Mouse (Mus musculus) Muller cell, postnatal 12 days (primary cell): ENCODE measurements around the gene Cep295.
A peak's percentile ranks its signal among the peaks of the same experiment; 100 is the strongest.
"Not testable (repeated sequence)": the region's sequence is repeated elsewhere in the genome, so short reads cannot be mapped to it uniquely, and the experiment has no call there.

ENCODE experiments used
- DNase-seq: peaks from one replicate; pipeline ENCODE4 v3.0.0-alpha.2; 2015; ENCODE audit errors: inconsistent ontology term

Cep295 gene

DNA sequence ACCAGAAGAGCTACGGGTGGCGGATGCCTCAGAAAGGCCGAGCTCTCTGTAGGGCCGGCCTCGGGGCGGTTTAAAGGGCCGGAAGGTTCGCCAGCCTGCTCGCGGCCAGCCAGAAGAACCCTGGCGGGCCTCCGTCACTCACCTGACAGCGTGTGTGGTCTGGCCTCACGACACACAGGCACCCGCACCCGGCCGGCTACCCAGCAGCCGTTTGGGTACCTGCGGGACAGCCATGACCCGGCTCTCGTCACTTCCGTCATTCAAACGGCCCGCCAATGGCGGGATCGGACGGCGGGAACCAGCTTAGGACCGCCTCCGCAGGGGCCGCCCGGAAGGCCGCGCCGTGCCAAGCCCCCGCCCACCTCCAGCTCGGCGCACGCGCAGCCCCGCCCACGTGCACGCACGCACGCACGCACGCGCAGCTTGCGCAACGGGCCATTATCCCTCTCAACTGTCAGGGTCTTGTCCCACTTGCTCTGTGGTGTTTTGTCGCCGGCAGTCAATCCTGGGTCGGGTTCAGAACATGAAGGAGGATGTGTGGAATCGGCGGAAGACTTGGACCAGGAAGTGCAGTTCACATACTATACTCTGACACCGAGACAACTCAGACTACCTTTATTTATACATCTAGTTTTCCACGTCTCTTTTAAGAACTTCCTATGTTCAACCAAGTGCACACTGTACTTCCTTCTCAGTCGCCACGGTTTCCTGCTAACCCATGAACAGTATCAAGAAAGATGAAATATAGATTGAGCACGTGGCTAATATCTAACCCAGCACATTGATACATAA is at the start of gene Cep295:
Gene Cep295 (minus strand): TSS at position 305 of the 792 bp plus-strand sequence.
- DNase-seq = peak; percentile 96

- no peak for DNase-seq
These were observed 40.0 kb upstream of the Cep295 start for GRCm38 (mm10) chr9:15397591-15397990.

DNA sequence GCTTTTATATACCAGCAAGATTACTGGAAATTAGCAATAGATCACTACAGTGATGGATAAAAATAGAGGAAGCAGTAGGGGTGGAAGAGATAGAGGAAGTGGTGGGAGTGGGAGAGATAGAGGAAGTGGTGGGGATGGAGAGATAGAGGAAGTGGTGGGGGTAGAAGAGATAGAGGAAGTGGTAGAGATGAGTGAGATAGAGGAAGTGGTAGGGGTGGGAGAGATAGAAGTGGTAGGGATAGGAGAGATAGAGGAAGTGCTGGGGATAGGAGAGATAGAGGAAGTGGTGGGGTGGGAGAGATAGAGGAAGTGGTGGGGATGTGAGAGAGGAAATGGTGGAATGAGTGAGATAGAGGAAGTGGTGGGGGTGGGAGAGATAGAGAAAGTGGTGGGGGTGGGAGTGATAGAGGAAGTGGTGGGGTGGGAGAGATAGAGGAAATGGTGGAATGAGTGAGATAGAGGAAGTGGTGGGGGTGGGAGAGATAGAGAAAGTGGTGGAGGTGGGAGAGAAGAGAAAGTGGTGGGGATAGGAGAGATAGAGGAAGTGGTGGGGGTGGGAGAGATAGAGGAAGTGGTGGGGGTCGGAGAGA is 37.9 kb upstream of the Cep295 start:
- no peak for DNase-seq

DNA sequence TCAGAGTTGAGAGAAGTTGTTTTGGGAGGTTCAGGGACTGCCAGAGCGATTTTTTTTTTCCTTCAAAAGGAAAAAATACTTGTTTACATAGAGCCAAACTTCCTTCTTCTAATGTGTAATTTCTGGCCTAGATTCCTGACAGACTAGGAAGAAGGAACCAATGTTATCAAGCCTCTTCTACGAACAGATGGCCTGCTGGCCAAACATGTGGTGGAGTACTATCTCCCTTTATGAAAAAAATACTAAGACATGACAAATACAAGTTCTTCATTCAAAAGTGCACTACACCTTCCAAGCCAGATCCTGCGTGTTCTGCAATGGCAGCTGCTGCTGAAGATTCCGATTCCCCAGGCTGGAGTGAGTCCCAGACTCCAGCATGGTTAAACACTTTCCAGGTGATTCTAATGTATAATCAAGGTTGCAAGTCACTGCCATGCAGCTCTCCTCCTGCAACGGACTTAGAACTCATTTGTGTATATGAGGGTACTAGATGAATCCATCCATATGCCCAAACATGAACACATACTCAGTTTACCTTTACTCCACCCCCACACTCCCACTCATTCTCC is 29.6 kb upstream of the Cep295 start:
- DNase-seq = no peak

DNA sequence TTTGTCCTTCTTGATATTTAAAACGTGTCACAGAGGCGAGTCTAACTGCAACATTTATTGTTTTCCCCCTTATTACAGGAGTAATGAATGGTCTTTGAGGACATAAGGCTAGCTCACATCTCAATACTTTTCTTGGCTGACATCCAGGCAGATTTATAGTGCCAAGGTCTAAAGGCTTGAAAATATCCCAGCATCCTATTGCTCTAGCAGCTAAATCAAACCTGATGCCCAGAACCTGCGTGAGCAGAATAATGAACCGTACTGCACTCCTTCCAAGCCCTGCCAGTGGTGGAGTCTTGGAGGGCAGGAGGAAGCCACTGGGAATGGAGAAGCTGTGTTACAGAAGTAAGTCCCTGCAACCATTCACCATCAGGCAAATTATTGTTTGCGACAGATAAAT is 26.7 kb upstream of the Cep295 start:
- DNase-seq = no peak

DNA sequence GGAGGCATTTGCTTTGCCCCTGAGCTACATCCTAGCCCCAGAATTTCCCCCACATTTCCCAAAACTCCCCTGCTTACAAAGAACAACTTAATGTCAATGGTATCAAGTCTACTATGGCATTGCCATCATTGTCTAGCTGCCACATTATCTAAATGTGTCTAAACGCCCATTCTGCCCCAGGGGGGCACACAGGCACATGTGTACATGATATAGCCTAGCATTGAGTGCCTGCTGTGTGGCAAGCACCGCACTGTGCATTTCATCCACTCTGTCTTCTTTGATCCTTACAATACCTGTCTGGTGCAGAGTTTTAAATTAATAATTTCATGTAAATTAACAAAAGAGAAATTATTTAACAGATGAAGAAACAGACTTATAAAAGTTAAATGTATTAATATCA is 8.7 kb upstream of the Cep295 start:
- DNase-seq = no peak

- DNase-seq = peak; percentile 42
These were observed 8.3 kb upstream of the Cep295 start for GRCm38 (mm10) chr9:15365856-15366255.

DNA sequence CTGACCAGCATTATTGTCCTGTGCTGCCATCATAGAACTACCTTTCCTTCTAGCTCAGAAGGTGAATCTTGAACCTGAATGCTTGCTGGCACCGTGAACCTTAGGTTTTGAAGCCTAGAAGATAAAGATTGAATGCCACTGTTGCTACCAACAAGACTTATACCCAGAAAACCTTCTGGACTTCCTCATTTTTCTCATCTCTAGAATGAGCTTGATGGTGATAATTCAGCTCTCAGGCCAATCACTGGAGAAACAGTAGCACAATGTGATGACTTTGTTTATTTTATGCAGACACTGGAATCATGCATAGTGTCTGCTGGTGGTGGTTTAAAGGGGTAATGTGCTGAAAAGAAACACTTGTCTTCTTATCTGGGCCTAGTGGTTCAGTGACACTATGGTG is 7.3 kb upstream of the Cep295 start:
- no peak for DNase-seq

DNA sequence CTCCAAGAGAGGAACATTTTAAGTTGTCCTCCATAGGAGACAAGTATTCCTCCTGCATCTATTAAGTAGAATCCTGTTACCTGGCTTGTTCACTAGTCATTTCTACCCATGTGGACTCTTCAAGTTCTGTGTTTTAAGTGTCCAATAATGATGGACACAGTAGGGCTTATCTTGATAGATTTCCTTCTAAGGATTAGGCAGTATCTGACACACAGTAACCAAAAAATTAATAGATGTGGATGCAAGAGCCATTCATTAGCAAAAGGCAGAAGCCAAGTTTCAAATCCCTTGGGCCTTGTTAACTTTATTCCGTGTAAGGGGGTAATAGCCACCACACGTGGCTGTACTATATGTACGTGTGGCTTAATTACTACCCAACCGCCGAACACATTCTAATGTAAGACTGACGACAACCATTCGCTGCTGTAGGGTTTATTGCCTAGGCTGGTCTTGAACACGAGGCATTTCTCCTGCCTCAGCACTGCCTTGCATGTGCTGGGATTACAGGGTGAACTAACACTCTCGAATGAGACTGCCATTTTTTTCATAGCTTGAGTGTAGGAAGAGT is 588 bp downstream of the Cep295 start:
- no peak for DNase-seq

- DNase-seq = no peak
These were observed 7.7 kb downstream of the Cep295 start for GRCm38 (mm10) chr9:15349925-15350324.

- DNase-seq = no peak
These were observed 19.8 kb downstream of the Cep295 start for GRCm38 (mm10) chr9:15337776-15338175.

- no peak for DNase-seq
These were observed 39.3 kb downstream of the Cep295 start for GRCm38 (mm10) chr9:15318170-15318742.

- DNase-seq = no peak
These were observed 40.1 kb downstream of the Cep295 start for GRCm38 (mm10) chr9:15317223-15318169.

DNA sequence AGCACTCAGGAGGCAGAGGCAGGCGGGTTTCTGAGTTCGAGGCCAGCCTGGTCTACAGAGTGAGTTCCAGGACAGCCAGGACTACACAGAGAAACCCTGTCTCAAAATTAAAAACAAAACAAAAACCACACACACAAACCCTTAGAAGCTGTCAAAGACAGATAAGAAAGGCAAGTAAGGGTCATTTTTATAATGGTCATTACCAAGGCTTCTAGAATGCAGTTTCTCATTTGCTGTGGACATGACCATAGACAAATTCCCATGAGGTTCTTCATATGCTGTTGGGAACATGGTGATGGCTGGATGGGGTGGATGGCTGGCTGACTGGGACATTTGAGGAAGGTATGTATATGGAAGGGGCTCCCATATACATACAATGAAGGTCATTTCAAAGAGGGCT is 41.3 kb downstream of the Cep295 start:
- DNase-seq = not testable (repeated sequence)

DNA sequence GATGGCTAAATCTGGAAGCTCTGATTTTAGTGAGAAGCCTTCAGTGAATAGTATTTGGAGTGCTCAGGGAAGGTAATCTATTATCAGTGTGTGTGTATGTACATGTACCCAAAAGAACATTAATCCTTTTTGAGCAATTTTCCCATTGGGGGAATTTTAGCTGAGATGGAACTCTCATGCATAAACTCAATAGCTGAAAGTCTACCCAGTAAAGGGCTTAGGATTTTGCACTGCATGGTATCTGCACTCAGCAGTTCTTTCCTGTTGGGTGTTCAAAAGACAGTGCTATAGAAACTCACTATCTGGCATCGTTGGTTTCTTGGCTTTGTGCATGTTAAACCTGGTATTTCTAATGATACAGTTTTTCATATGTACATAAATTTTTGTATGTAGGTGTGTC is 43.0 kb downstream of the Cep295 start:
- no peak for DNase-seq

- no peak for DNase-seq
These were observed 44.0 kb downstream of the Cep295 start for GRCm38 (mm10) chr9:15313633-15314032.

DNA sequence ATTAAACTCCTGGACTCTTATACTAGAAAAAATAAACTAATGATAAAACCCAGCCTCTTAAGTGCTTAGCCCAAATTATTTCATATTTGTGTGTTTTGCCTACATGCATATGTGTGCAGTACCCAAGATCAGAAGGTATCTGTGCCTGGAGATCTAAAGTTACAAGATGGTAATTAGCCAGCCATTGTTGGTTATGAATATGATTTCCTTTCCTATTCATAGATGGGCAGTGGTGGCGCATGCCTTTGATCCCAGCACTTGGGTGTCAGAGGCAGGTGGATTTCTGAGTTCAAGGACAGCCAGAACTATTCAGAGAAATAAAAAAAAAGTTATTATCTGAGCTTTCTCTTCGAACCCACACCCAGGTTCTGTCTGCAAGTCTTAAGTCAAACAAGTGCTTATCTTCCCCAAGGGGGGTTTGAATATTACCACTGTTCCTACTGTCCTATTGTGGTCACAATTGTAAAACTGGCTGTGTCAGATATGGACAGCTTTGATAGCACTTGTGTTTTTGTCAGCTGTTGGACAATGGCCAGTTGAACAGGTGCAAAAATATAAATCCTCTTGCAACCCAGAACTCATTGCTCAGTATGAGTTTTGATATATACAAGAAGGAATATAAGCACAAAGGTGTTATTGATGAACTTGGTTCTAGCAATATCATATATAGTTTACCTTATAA is 45.4 kb downstream of the Cep295 start:
- DNase-seq = no peak

GRCm38 (mm10) chr9:15310179-15310578 is 47.4 kb downstream of the Cep295 start:
- no peak for DNase-seq

DNA sequence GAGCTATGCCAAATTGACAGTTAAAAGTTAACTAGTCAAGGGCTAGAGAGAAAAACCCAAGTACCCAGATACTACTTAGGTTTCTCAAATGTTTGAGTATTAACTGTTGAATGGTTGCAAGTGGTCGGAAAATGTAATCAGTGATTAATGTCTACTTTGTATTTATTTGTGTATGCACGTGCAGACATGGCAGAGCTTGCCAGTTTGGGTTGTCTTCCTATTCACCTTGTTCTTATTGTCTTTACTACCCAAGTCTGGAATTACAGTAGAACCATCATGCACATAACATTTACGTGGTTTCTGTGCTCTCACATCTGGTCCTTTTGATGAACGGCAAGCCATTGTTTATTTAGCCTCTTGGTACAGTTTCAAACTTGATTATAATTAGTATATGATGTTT is 48.2 kb downstream of the Cep295 start:
- no peak for DNase-seq

DNA sequence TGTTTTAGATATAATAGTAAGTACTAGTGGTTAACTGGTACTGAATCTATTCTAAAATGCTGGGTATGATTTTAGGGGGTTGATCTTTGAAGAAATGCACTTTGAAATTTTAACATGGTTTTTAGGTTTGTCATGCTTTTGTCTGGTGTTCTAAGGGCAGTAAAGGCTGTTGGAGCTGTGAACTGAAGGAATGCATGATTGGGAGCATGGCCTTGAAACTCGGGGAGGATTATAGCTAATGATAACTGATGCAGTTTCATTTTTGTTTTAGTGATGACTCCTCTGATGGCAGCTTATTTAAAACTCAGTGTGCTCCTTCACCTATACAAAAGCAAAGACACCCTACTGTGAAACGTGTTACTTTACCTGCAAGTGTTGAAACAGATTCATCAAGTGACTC is 49.3 kb downstream of the Cep295 start:
- DNase-seq = no peak

DNA sequence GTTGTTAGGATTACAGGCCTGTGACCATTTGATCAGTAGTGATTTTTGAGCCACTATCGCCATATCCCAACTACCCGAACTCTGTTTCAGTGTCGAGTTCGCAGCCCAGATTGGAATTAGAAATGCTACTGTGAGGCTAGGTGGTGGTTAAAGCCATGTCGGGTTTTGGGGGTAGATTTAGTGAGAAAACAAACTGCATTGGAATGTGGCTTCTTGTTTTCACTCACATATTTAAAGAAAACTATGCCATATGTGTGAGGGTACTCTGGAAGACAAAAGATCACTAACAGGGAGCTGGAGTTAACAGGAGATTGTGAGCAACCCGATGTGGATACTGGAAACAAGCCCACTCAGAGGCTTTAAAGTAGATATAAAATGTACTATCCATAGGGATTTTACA is 50.3 kb downstream of the Cep295 start:
- DNase-seq = no peak
